Mouse (Mus musculus) erythroblast, adult 5-6 weeks (primary cell): ENCODE results near the gene Speer4e. TPM values are rescaled to one million over a fixed set of nuclear protein-coding genes. Genes with fewer than 3 reads are reported as not detected.
"Not testable (repeated sequence)": the region's sequence is repeated elsewhere in the genome, so short reads cannot be mapped to it uniquely, and the experiment has no call there.

ENCODE experiments used
- ATAC-seq: replicated peaks from 2 replicates; pipeline ENCODE4 v1.8.0; 2016; ENCODE audit warnings: moderate number of reproducible peaks, mild to moderate bottlenecking, moderate TSS enrichment, inconsistent platforms; ENCODE audit not compliant: poor library complexity, low FRiP score, severe bottlenecking
- total RNA-seq, 2 experiments: library from RNA; stranded (forward) in 1 of 2; stranded (reverse) in 1 of 2; fragments of 150-400 nt in 1 of 2; fragments of 200-764, 138-1000 nt in 1 of 2; gene quantifications; 2 replicates each; pipeline versions ENCODE4 v1.2.3 to v1.2.4; 2015 to 2017; ENCODE audit warnings: low replicate concordance in 2 of 2

The Speer4e gene
- total RNA-seq, 2 experiments from 2014 or later = not detected

- no peak for ATAC-seq
Observed at GRCm38 (mm10) chr5:14892242-14892641, 46.0 kb downstream of the Speer4e start.

DNA sequence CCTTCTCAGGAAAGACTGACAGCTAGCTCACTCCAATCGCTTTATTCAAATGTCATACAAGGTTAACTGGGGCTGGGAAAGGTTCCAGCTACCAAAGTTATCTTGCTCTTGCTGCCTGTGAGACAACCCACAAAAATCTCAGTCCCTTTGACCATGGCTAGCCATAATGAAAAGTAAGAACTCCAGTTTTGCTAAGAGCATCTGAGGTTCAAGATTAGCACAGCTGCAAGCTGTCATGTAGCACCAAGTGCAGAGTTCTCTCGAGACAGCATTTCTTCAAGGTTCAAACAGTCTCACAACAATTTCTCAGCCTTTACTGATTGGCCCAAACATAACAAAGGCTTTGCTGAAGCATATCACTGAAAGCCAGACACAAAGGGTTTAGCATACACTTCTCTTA lies 52.9 kb downstream of the Speer4e start:
- not testable (repeated sequence) for ATAC-seq

Other genes starting within 250 kb of the Speer4e start
- gene Gm9758, start 23.5 kb downstream of the Speer4e start, total RNA-seq (2015; ENCODE audit: low replicate concordance) = not detected in 2 replicates
- not detected in 2 replicates for gene Gm9758, start 23.5 kb downstream of the Speer4e start, total RNA-seq (2017; ENCODE audit: low replicate concordance)
- gene Gm10354, start 40.5 kb upstream of the Speer4e start, total RNA-seq (2015; ENCODE audit: low replicate concordance) = not detected in 2 replicates
- gene Gm10354, start 40.5 kb upstream of the Speer4e start, total RNA-seq (2017; ENCODE audit: low replicate concordance) = not detected in 2 replicates
- gene Gm17019, start 94.6 kb upstream of the Speer4e start, total RNA-seq (2015; ENCODE audit: low replicate concordance) = not detected in 2 replicates
- not detected in 2 replicates for gene Gm17019, start 94.6 kb upstream of the Speer4e start, total RNA-seq (2017; ENCODE audit: low replicate concordance)